Mouse (Mus musculus) layer of hippocampus, postnatal 36 days (tissue): ENCODE measurements at regions not wholly inside any gene's neighbourhood (a gene's known extent, or its start where the extent isn't known, plus 50 kb on each side); places are given as distances from the start of the nearest gene placed in this dataset.

Source experiments
- DNase-seq, 2 experiments: peaks; one replicate each; pipeline ENCODE4 v3.0.0; 2022

DNA sequence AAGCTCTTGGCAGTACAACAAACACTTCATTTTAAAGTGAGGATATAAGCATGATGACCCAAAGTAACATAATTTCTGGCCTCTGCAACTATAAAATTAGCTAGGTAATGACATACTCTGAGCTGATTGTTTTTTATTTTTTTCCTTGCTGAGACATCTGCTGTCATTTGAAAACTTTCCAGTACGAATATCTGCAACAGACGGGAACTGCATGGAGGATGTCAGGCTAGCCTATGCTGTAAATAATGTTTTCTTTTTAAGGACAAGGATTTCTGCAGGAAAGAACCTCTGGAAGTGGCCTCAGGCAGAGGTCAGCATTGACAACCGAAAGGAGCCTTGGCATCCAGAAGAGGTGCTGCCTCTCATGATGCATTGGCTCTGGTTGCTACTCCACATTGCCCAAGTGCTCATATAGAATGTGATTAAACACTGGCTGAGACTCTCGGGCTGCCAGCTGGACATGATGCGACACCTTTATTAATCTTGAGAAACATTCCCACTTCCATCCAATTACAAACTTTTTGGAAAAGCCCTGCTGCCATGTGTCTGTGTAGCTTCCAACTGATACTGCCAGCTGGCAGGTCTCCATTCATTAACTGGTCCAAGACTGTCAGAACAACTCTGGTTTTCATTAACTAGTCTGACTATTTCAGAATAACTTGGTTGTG, 837.9 kb downstream of the Ryr2 start:
- DNase-seq: peak; percentile 48 to 50

DNA sequence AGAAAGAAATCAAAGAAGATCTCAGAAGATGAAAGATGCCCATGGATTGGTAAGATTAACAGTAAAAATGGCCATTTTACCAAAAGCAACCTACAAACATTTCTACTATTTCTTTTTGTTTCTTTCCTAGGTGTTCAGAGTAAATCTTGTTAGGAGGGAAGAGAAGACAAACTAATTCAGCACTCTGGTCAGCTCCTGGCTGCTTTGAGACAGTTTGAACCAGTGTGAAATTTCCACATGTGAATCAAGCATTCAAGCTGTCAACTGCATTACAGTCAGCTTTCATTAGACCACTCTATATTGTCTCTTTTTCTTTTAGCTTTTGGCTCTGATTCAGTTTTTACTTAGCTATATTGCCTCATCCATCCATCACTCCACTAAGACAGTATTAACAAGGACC, 859.2 kb downstream of the Ryr2 start:
- no peak for DNase-seq

GRCm38 (mm10) chr13:11216671-11217330, 856.2 kb upstream of the Chrm3 start:
- DNase-seq: no peak

DNA sequence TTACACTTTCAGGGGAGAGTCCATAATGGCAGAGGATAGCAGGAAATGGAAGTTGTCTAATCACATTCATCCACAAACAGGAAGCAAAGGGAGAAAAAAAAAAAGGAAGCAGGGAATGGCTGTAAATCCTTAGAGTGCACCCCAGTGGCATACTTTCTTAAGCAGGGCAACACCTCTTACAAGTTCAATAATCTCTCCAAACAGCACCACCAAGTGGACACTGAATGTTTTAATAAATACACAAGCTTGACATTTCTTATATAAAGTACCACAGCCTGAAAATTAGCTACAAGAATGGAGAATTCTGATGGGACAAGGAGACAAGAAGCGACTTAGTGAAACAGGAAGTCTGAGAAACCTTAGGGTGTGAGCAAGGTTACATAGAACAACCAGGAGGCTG, 849.5 kb upstream of the Chrm3 start:
- DNase-seq: no peak

DNA sequence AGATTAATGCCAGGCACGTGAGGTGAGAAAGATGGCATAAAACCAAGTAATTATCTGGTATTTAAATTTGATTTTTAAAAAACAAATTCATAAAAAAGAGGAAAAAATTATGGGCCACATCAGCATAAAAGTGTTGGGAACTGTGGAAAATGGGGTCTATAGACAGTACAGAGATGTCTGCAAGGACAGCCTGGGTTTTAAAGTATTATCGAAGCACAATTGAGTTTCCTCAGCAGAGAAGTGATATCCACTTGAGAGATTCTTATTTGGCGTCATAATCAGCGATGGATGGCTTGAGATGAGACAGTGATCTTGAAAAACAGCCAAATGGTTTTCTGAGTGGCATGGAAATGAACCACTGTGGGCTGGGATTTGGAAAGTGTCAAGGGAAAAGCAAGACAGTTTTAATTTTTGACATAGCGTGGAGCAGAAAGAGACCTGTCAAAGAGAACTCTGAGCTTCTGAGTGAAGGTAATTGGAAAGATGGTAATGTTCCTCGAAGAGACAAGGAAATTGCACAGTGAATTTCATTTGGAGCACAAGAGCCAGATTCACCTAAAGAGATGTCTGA, 844.7 kb upstream of the Chrm3 start:
- DNase-seq: no peak

DNA sequence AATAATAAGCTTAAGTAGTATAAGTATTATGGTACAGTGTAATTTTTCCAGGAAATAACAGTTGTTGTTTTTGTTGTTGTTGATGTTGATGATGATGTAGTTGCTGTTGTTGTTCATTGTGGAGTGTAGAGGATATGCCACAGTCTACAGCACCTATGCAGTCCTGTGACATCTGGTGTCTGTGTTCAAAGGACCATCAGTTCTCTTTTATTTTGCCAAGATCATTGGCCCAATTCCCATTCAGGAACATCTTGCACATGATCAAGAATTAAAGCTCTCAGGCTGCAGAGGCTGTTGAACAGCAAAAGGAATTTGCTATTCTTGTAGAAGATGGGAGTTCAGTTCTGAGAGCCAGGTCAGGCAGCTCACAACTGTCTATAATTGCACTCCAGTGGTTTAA, 841.3 kb upstream of the Chrm3 start:
- no peak for DNase-seq

DNA sequence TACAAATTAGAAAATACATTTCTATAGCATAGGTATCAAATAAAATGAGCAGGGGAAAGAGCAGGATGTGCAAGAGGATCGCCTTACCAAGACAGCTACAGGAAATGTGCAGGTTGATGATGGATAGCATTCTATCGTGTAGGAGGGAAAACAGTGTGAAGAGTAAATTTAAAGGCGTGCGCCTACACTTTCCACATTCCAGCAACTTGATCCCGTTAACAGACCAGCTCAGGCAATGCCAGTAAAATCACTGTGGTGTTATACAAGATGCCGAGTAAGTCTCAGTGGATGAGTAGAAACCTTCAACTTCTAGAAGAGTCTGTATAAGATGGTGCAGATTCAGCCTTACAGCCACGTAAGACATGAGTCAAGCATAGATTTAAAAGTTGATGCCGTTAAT, 831.8 kb upstream of the Chrm3 start:
- no peak for DNase-seq

DNA sequence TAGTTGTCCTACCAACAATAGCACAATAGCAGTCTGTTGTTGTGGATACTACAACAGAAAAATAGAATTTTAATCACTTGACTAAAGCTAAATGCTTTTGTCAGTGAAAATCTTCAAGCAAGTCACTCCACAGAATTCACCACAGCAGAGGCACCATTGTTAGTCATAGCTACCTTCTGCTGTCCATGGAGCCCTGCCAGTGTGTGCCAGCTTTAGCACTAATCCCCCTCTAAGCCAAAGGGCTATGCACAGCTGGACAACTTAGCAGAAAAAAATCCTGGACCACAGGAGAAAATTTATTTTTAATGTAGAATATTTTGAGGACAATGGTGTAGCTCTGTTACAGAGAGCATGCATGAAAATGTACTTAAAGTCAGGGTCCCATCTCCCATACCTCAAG, 820.5 kb upstream of the Chrm3 start:
- no peak for DNase-seq

- DNase-seq: peak in 1 of 2 experiments; percentile 6
These were observed 819.7 kb upstream of the Chrm3 start for GRCm38 (mm10) chr13:11180356-11180755.

DNA sequence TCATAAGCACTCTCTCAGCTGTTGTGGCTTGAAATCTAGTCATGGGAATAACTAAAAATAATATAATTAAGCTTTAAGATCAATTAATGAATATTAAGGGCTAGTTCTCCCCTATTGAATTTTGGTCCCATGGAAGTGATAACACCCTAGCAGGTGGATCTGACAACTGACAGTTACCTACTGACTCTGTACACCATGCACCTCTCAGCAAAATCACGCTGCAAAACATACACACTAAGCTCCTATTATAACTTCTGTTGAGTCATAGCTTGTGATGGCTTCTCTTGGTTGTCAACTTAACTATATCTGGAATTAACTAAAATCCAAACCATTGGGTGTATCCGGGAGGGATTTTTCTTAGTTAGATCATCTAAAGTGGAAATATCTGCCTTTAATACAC, 817.9 kb upstream of the Chrm3 start:
- no peak for DNase-seq

DNA sequence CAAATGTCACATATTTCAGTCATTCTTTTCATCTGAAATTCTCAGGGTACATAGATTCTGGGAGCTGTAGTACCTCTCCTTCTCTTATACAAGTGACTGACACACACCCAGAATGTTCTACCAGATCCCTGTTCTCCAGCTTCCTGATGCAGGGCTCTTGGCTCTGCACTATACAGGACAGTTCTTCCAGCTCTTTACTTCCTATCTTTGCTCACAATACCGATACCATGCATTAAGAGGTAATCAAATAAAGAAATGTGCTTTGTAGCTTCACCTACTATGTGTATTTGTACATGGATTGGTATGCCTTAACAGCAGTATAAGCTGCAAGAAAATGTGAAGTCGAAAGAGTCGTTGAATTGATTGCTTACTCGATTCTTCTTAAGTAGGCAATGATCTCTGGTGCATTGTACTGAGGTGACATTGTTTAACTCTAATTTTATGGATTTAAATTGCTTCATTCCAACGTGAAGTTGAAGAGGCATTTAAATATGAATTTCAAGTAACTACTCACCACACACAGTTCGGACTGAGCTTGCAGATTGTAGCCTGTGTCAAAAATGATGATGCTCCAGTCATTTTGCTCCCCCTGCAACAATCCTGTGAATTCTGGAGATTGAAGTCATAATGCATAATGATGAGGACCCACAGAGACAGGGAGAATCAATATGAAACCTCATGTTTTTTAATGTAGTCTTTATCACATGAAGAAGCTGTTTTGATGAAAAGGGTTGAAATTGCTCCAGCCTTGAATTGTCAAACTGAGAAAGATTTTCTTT, 817.2 kb upstream of the Chrm3 start:
- no peak for DNase-seq

- no peak for DNase-seq
These were observed 806.5 kb upstream of the Chrm3 start for GRCm38 (mm10) chr13:11167115-11167514.

DNA sequence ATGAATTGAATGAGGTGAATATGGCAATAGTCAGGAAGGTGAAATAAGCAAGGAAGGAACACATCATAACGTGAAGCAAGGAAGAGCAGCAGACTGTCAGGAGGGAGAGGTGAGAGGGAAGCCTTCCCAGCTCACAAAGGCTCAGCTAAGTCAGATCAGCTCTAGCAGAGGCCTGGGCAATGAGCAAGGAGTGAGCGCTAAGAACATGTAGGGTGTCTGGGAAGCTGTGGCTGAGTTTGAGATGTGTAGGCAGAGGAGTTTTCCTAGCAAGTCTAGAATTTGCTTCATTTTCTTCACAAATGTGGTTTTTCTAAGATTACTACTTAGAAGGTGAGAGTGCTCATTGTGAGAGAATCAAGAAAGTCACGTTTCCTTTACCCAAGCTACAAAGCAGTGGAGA, 803.5 kb upstream of the Chrm3 start:
- no peak for DNase-seq

DNA sequence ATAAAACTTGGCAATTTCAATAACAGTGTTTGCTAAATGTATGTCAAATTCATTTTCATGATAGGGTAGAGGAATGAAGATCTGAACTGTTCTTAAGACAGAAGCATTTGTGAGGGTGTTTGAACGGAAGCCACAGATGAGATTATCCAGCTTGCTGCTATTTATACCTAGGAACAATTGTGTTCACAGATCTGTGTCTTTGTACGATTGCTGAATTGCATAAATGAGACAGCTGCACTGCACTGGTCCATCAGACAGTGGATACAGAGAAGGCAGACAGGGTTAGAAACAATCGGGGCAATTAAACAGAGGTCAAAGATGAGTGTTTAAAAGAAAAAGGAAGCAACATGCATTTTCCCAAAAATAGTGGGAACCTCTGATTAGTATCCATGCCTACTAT, 786.6 kb upstream of the Chrm3 start:
- peak in 1 of 2 experiments; percentile 9 for DNase-seq

GRCm38 (mm10) chr13:11107693-11108092, 747.0 kb upstream of the Chrm3 start:
- DNase-seq: no peak

DNA sequence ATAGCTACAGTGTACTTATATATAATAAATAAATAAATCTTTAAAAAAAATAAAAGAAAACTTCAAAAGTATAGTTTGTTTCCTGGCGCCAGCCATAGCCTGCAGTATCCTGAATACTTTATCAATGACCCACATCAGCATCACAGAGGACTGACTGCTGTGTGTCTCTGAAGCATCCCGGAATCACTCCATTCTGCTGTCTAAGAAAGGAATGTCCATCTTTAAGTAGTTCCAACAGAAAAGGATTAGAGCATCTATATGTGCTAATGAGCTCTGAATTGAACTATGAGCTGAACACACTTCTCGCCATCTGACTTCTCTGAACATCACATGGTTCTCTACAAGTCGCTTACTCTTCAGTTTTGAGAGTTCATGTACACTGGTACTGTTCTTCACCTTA, 745.8 kb upstream of the Chrm3 start:
- DNase-seq: no peak

DNA sequence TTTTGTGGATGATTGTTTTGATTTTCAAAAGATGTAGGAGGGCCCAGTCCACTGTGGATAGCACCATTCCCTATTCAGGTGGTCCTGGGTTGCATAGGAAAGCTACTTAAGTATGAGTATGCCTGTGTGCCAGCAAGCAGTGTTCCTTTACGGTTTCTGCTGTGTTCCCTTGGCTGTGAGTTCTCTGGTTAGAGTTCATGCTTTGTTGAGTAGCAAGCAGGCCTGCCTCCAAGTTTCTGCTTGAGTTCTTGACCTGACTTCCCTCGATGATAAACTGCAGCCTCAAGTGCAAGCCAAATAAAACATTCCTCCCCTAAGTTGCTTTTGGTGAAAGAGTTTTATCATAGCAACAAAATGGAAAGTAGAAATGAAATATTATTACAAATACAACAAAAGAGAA, 744.9 kb upstream of the Chrm3 start:
- no peak for DNase-seq

DNA sequence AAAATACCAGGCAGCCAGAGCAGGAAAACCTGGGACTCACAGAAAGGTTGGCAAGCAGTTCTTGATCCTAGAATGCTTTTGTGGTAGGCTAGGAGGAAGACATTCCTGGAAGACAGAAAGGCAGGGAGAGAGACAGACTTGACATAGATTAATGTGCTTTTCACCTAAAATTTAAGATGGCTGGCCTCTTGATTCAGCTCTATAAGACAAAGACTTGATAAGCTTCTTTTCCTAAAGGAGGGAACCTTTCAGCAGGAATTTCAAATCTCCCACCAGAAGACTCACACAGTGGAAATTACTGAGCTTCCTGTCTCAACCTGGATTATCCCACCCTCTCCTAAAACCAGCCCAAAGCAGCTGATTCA, 738.9 kb upstream of the Chrm3 start:
- DNase-seq: no peak

DNA sequence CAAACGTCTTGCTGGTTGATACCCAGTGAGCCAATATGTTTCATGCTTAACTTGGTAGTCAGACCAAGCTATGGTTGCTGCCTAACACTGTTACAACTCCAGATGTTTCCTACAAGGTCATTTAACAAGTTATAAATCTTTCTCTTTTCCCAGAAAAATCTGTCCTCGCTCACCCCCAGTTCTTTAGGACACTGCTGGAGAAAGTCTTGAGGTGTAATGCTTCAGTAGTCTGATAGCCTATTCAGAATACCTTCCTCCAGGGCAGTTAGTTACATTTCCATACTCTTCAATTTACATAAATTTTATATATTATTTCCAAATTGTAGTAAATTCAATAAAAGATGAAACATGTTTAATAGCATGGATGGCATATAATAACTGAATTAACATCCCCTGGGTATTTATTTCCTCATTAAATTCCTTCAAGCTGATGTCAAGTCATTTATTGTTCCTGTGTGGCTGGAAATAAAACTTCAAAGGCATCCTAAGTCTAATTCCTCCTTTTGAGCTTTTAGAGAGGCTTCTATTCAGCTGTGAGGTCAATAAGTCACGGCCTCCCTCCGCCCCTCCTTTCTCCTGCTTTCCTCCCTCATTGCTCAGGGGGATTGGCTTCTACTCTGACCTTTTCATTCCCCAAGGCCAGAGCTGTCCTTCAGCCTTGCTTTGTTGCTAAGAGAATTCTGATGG, 738.4 kb upstream of the Chrm3 start:
- DNase-seq: no peak

DNA sequence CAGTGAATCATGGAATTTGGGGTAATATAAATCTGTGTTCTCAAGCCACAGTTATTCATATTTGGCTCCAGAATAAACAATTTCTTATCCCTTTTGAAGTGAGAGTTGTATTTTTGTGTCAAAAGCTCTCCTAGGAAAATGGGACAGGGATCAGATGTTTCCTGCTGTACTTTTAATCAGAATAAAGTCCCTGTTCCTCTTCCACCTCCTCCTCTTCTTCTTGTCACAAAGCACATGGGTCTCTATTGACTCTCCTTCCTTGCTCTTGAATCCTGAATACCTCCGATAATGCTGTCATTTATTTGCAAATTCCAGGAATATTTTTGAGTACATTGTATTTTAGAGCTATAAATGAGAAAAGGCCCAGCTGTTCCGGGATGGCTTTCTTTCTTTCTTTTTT, 732.3 kb upstream of the Chrm3 start:
- no peak for DNase-seq
